Comparison of ENCODE assay signal across 8 mouse cellular contexts in the genomic region with DNA sequence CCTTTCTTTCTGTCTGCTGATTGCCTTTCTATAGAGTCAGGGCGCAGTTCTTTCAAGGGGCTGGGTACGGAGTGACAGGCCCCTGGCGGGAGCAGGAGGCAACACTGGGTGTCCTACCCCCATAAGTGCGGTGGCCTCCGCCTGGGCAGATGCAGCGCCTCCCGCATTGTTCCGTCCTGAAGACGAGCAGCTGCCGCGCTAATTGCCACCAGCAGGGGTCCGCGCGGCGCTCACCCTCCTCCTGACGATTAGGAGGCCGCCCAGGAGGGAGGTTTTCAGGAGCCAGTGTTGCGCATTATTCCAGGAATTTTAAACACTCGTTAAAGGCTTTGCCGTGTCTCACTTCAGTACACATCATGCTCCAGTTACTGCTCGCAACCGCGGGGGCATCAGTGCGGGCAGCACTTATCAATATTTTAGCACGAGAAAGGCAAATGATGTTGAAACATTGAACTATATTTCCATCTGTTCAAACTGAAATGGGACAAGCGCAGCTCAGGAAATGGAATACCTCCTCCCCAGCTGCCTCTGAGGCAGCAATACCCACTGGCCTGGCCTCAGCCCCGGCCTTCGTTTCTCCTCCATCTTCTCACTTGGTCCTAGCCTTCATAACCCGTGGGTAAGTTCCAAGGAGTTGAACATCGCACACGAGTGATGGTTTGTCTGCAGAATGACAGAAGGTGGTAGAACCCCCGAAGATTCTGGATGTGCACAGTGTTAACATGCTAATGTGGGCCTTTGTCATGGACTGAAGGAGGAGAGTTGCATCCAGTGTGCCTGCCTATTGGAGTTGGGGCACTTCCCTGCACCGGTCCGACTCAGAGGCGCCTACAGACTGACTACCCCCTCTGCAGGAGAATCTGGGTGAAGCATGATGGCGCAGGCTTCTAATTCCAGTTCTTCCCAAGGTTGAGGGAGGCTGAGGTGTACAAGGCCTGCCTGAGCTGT. TPM values are rescaled to one million over a fixed set of nuclear protein-coding genes. Genes with fewer than 3 reads are reported as not detected.
DNase-seq lines count a peak whose midpoint lies in the region; ATAC-seq lines count a peak whose summit lies in the region.

No protein-coding gene starts in this region.

- H3K9ac ChIP-seq in midbrain, embryonic 14.5 days (replicated peaks; ENCODE audit: low read length), result peak overlapping the region; percentile 49

- no peaks in the 10 kb centered on the region for H3K36me3 ChIP-seq in embryonic facial prominence, embryonic 10.5 days (replicated peaks)
- no peaks in the 10 kb centered on the region for H3K36me3 ChIP-seq in limb, embryonic 10.5 days
- H3K36me3 ChIP-seq in midbrain, embryonic 14.5 days (ENCODE audit: control insufficient read depth, insufficient read depth, low read length), result no peaks in the 10 kb centered on the region

- intact Hi-C loops in heart, postnatal 10 days (cut with DNase I), result loop anchor here (1.0 kb wide), 1 partner anchor 417 kb away; no protein-coding TSS in a partner anchor

- H3K4me2 ChIP-seq in midbrain, embryonic 14.5 days (ENCODE audit: low read length), result peak overlapping the region; percentile 68

- peak overlapping the region; percentile 76 for H3K27ac ChIP-seq in embryonic facial prominence, embryonic 10.5 days (replicated peaks)
- H3K27ac ChIP-seq in limb, embryonic 10.5 days, result no peak overlapping the region; the same call in 1 of the 2 replicates
- peak overlapping the region; percentile 32; the same call in 1 of the 2 replicates for H3K27ac ChIP-seq in midbrain, embryonic 14.5 days (replicated peaks; ENCODE audit: low read depth, low read length)

- ATAC-seq in midbrain, embryonic 14.5 days (ENCODE audit: low FRiP score, low TSS enrichment), result peak; percentile 85

- WGBS in embryonic facial prominence, embryonic 10.5 days, result 2% methylated on average over 36 of the region's 36 CpGs
- 1% methylated on average over 36 of the region's 36 CpGs for WGBS in limb, embryonic 10.5 days
- WGBS in midbrain, embryonic 14.5 days, result 1% methylated on average over 36 of the region's 36 CpGs

- peak; percentile 25 for DNase-seq in layer of hippocampus, adult 11-12 months (ENCODE audit: low spot score)
- DNase-seq in layer of hippocampus, adult 9-11 months, result no peak
- DNase-seq in R1 (ENCODE audit: low read depth, low spot score), result peak; percentile 88
- peak; percentile 87 for DNase-seq in embryonic facial prominence, embryonic 10.5 days (ENCODE audit: low spot score)
- DNase-seq in heart, postnatal 10 days, result peak; percentile 39 to 67
- peak; percentile 76 for DNase-seq in limb, embryonic 10.5 days (ENCODE audit: low spot score)
- DNase-seq in midbrain, embryonic 14.5 days, result peak; percentile 88
- no peak for DNase-seq in T-cell, adult 2 months (ENCODE audit: low spot score)

- peaks cover 81% of the 10 kb centered on the region for H3K27me3 ChIP-seq in embryonic facial prominence, embryonic 10.5 days (replicated peaks; ENCODE audit: low read depth, poor library complexity, severe bottlenecking)
- peaks cover 90% of the 10 kb centered on the region for H3K27me3 ChIP-seq in limb, embryonic 10.5 days (ENCODE audit: low read depth, poor library complexity, severe bottlenecking)
- peaks cover 46% of the 10 kb centered on the region for H3K27me3 ChIP-seq in midbrain, embryonic 14.5 days (ENCODE audit: control insufficient read depth, insufficient read depth, low read length)

- H3K9me3 ChIP-seq in embryonic facial prominence, embryonic 10.5 days, result no peaks in the 10 kb centered on the region
- no peaks in the 10 kb centered on the region for H3K9me3 ChIP-seq in limb, embryonic 10.5 days (replicated peaks)
- H3K9me3 ChIP-seq in midbrain, embryonic 14.5 days (ENCODE audit: control insufficient read depth, low read length), result no peaks in the 10 kb centered on the region

- peaks cover 18% of the 10 kb centered on the region for H3K4me1 ChIP-seq in embryonic facial prominence, embryonic 10.5 days
- H3K4me1 ChIP-seq in limb, embryonic 10.5 days, result peaks cover 14% of the 10 kb centered on the region
- H3K4me1 ChIP-seq in midbrain, embryonic 14.5 days (ENCODE audit: control insufficient read depth, insufficient read depth, low read length), result peaks cover 9% of the 10 kb centered on the region; the same call in 1 of the 2 replicates

- peak overlapping the region; percentile 59 for H3K4me3 ChIP-seq in embryonic facial prominence, embryonic 10.5 days
- H3K4me3 ChIP-seq in limb, embryonic 10.5 days, result peak overlapping the region; percentile 44
- H3K4me3 ChIP-seq in midbrain, embryonic 14.5 days (replicated peaks; ENCODE audit: low read depth, low read length), result peak overlapping the region; percentile 34

RNA-seq across cellular contexts. Expression of a gene that starts 32.6 kb away (rescaled TPM):
- polyA plus RNA-seq in embryonic facial prominence, embryonic 10.5 days (2016; fragmentation: Nextera tagmentation; extraction: Ambion mirVana), result 8.8 and 13.1 TPM in 2 replicates
- not detected for total RNA-seq in heart, postnatal 10 days (2021)
- polyA plus RNA-seq in limb, embryonic 10.5 days (2016; fragmentation: Nextera tagmentation; extraction: Ambion mirVana), result not detected in 2 replicates
- polyA plus RNA-seq in midbrain, embryonic 14.5 days (2014; fragmentation: Nextera tagmentation; extraction: Ambion mirVana), result 19.9 and 20.2 TPM in 2 replicates

RNA-seq across cellular contexts. Expression of a gene that starts 42.1 kb away (rescaled TPM):
- polyA plus RNA-seq in embryonic facial prominence, embryonic 10.5 days (2016; fragmentation: Nextera tagmentation; extraction: Ambion mirVana), result 10.1 and 15.6 TPM in 2 replicates
- under 1 TPM; 0.40 to 0.48 TPM for total RNA-seq in heart, postnatal 10 days (2021)
- polyA plus RNA-seq in limb, embryonic 10.5 days (2016; fragmentation: Nextera tagmentation; extraction: Ambion mirVana), result 0.87 and 2.7 TPM in 2 replicates
- 0.42 and 0.57 TPM in 2 replicates for polyA plus RNA-seq in midbrain, embryonic 14.5 days (2014; fragmentation: Nextera tagmentation; extraction: Ambion mirVana)

Comparison
In these comparisons a context has a peak if more than half of its experiments do, and no peak if none do; other contexts are left out.
1. DNase-seq: peak in layer of hippocampus, adult 11-12 months (single experiment), R1 (single experiment), embryonic facial prominence, embryonic 10.5 days (single experiment), heart, postnatal 10 days (2 of 2), limb, embryonic 10.5 days (single experiment) and midbrain, embryonic 14.5 days (single experiment); none in layer of hippocampus, adult 9-11 months (single experiment) and T-cell, adult 2 months (single experiment).
2. Peak in every context shown above with its lines, with median percentiles within 50 percentile points of each other: H3K4me3 ChIP-seq.